Mouse (Mus musculus) left cerebral cortex, postnatal 36 days (tissue): ENCODE measurements at regions not wholly inside any gene's neighbourhood (a gene's known extent, or its start where the extent isn't known, plus 50 kb on each side); places are given as distances from the start of the nearest gene placed in this dataset.

Source experiments
- DNase-seq, 2 experiments: peaks; one replicate each; pipeline ENCODE4 v3.0.0; 2021 to 2022; ENCODE audit warnings: low spot score in 2 of 2, mixed read lengths in 1 of 2
- intact Hi-C: fragments of 180-260 bp; cut with DNase I; formaldehyde crosslinking; loops from one replicate; pipeline ENCODE4 v1.15.1; 2025

GRCm38 (mm10) chr13:25958592-25958991, 688.3 kb upstream of the Nrsn1 start:
- DNase-seq = no peak
- intact Hi-C loops = no loop called here

- intact Hi-C loops = no loop called here
- DNase-seq = no peak
Measured at GRCm38 (mm10) chr13:25958153-25958466, 687.8 kb upstream of the Nrsn1 start.

GRCm38 (mm10) chr13:25957451-25958152, 687.3 kb upstream of the Nrsn1 start:
- intact Hi-C loops = no loop called here
- DNase-seq = no peak

- DNase-seq = no peak
- intact Hi-C loops = loop anchor here (10.0 kb wide), 1 partner anchor 373 kb away; no protein-coding TSS in a partner anchor
Measured at GRCm38 (mm10) chr13:25937631-25938030, 667.3 kb upstream of the Nrsn1 start.

GRCm38 (mm10) chr13:25933783-25934182, 663.5 kb upstream of the Nrsn1 start:
- intact Hi-C loops = loop anchor here (10.0 kb wide), 1 partner anchor 369 kb away; no protein-coding TSS in a partner anchor

GRCm38 (mm10) chr13:25933246-25933645, 662.9 kb upstream of the Nrsn1 start:
- intact Hi-C loops = loop anchor here (10.0 kb wide), 1 partner anchor 368 kb away; no protein-coding TSS in a partner anchor
- DNase-seq = no peak

More at GRCm38 (mm10) chr13:25933783-25934182, 663.5 kb upstream of the Nrsn1 start:
- no peak for DNase-seq

- peak; percentile 25 to 26 for DNase-seq
- intact Hi-C loops = loop anchor here (10.0 kb wide), 1 partner anchor 368 kb away; no protein-coding TSS in a partner anchor
Measured at GRCm38 (mm10) chr13:25932810-25933209, 662.5 kb upstream of the Nrsn1 start.

- intact Hi-C loops = loop anchor here (10.0 kb wide), 1 partner anchor 368 kb away; no protein-coding TSS in a partner anchor
- DNase-seq = no peak
Measured at GRCm38 (mm10) chr13:25932365-25932764, 662.1 kb upstream of the Nrsn1 start.

- no peak for DNase-seq
- intact Hi-C loops = no loop called here
Measured at GRCm38 (mm10) chr13:25925685-25926084, 655.4 kb upstream of the Nrsn1 start.

- intact Hi-C loops = no loop called here
- DNase-seq = no peak
Measured at GRCm38 (mm10) chr13:25899871-25900270, 629.6 kb upstream of the Nrsn1 start.

- intact Hi-C loops = no loop called here
- DNase-seq = no peak
Measured at GRCm38 (mm10) chr13:25893150-25893549, 622.8 kb upstream of the Nrsn1 start.

GRCm38 (mm10) chr13:25882818-25883217, 612.5 kb upstream of the Nrsn1 start:
- DNase-seq = no peak
- intact Hi-C loops = no loop called here

- DNase-seq = no peak
- intact Hi-C loops = no loop called here
Measured at GRCm38 (mm10) chr13:25868923-25869322, 598.6 kb upstream of the Nrsn1 start.

GRCm38 (mm10) chr13:25858207-25858606, 587.9 kb upstream of the Nrsn1 start:
- intact Hi-C loops = no loop called here
- no peak for DNase-seq

GRCm38 (mm10) chr13:25857569-25857968, 587.3 kb upstream of the Nrsn1 start:
- intact Hi-C loops = no loop called here
- no peak for DNase-seq

- intact Hi-C loops = no loop called here
- no peak for DNase-seq
Measured at GRCm38 (mm10) chr13:25857096-25857495, 586.8 kb upstream of the Nrsn1 start.

GRCm38 (mm10) chr13:25856549-25856948, 586.2 kb upstream of the Nrsn1 start:
- DNase-seq = no peak
- intact Hi-C loops = no loop called here

GRCm38 (mm10) chr13:25848156-25848555, 577.9 kb upstream of the Nrsn1 start:
- intact Hi-C loops = no loop called here
- DNase-seq = no peak

- no peak for DNase-seq
- intact Hi-C loops = no loop called here
Measured at GRCm38 (mm10) chr13:25838237-25838636, 567.9 kb upstream of the Nrsn1 start.

- DNase-seq = no peak
- intact Hi-C loops = no loop called here
Measured at GRCm38 (mm10) chr13:25829146-25829924, 559.0 kb upstream of the Nrsn1 start.
